Mouse (Mus musculus) cortical plate, adult 2 months (tissue): ENCODE measurements at regions not wholly inside any gene's neighbourhood (a gene's known extent, or its start where the extent isn't known, plus 50 kb on each side); places are given as distances from the start of the nearest gene placed in this dataset.

Source experiments
- CTCF ChIP-seq: fragments of 200-500 bp; IDR thresholded peaks from 2 replicates; pipeline ENCODE4 v1.5.1; 2011; ENCODE audit warnings: mild to moderate bottlenecking, control low read depth, low read length; ENCODE audit not compliant: insufficient read depth; ENCODE audit errors: extremely low read depth
- POLR2A ChIP-seq: fragments of 200-500 bp; IDR thresholded peaks from 2 replicates; pipeline ENCODE4 v1.6.1; 2011; ENCODE audit warnings: mild to moderate bottlenecking, low read length, control low read depth; ENCODE audit not compliant: insufficient read depth; ENCODE audit errors: extremely low read depth

DNA sequence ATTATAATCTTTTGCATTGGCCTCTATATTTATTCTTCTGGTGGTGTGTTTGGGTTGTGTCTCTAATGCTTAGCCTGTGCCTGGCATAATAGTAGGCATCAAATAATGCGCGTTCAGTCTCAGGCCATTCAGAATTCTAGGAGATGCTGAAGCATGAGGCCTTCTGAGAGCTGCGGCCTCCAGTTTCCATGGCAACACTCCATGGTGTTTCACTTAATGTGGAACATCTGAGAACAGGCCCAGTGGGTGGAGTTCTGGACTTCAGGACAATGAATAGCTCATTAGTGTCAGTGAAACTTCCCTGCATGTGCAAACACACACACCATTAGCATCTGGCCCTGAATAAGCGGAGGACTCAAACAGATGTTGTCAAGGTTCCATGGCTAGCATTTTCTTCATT is 426.5 kb downstream of the Ets1 start:
- no peak for TF ChIP-seq POLR2A
- TF ChIP-seq CTCF: no peak
